In the genomic region with DNA sequence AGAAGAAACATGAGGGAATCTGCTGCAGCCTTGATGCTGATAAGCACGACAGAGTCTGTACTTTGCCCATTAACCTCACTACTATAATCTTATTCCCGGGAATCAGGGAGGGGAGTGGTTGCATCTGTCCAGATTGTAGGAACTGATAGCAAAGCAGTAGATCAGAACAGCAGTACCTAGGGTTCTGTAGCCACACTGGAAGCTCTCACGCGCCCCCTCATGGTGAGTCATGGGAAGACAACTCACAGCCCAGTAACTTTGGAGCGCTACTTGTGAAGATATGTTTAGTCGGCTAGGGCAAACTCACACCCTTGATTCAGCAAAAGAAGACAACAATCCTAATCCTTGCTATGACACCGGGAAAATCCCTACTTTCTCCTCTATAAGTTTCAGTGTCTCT, we compare ENCODE assay signal across 7 mouse cellular contexts. TPM values are rescaled to one million over a fixed set of nuclear protein-coding genes. Genes with fewer than 3 reads are reported as not detected.
DNase-seq lines count a peak whose midpoint lies in the region; ATAC-seq and TF ChIP-seq lines count a peak whose summit lies in the region.

No protein-coding gene starts in this region.

- peak; percentile 9 to 45 for DNase-seq in urinary bladder, adult 18-20 months (ENCODE audit: low spot score in 2 of 2)
- no peak for DNase-seq in urinary bladder, postnatal 10 days (ENCODE audit: low spot score)
- peak; percentile 40 for DNase-seq in brain, embryonic 14.5 days (ENCODE audit: low read depth)
- peak; percentile 83 for DNase-seq in kidney, postnatal 10 days
- DNase-seq in liver, embryonic 14.5 days (ENCODE audit: low read depth in 3 of 3, low spot score in 3 of 3) = no peak
- DNase-seq in right cerebral cortex, postnatal 36 days (ENCODE audit: low spot score in 2 of 2) = peak; percentile 67 to 69

- H3K4me3 ChIP-seq in forebrain, embryonic 13.5 days = no peak overlapping the region
- H3K4me3 ChIP-seq in liver, embryonic 14.5 days (ENCODE audit: insufficient read depth in 1 of 2, low read depth in 2 of 2, low read length in 2 of 2) = no peak overlapping the region

- 0 out of 2 replicates have a peak, but pooled peaks have one; percentile 53 for ATAC-seq in forebrain, embryonic 13.5 days
- no peak for ATAC-seq in liver, embryonic 14.5 days (ENCODE audit: insufficient read depth)

- 50% methylated on average over 7 of the region's 7 CpGs for WGBS in forebrain, embryonic 13.5 days
- WGBS in liver, embryonic 14.5 days (ENCODE audit: insufficient replicate concordance) = 32% methylated on average over 7 of the region's 7 CpGs

- no peak overlapping the region for H3K9ac ChIP-seq in forebrain, embryonic 13.5 days
- H3K9ac ChIP-seq in liver, embryonic 14.5 days (replicated peaks) = no peak overlapping the region

- no peak overlapping the region for H3K4me2 ChIP-seq in forebrain, embryonic 13.5 days
- H3K4me2 ChIP-seq in liver, embryonic 14.5 days (ENCODE audit: low read depth) = no peak overlapping the region

- H3K9me3 ChIP-seq in forebrain, embryonic 13.5 days (replicated peaks) = no peaks in the 10 kb centered on the region
- no peaks in the 10 kb centered on the region for H3K9me3 ChIP-seq in liver, embryonic 14.5 days (ENCODE audit: control insufficient read depth, low read length)

- no peak overlapping the region for H3K27ac ChIP-seq in forebrain, embryonic 13.5 days
- no peak overlapping the region for H3K27ac ChIP-seq in liver, embryonic 14.5 days

- no peaks in the 10 kb centered on the region for H3K4me1 ChIP-seq in forebrain, embryonic 13.5 days
- H3K4me1 ChIP-seq in liver, embryonic 14.5 days (replicated peaks; ENCODE audit: control insufficient read depth in 2 of 2, insufficient read depth in 2 of 2, low read length in 1 of 2) = no peaks in the 10 kb centered on the region

- H3K27me3 ChIP-seq in forebrain, embryonic 13.5 days = no peaks in the 10 kb centered on the region
- H3K27me3 ChIP-seq in liver, embryonic 14.5 days (ENCODE audit: control insufficient read depth, insufficient read depth, low read length) = no peaks in the 10 kb centered on the region

- peak; percentile 50; the same call in 1 of the 2 replicates for TF ChIP-seq CTCF in brain, embryonic 14.5 days (IDR thresholded peaks at IDR 0.05; ENCODE audit: borderline replicate concordance, extremely low read depth, insufficient read depth, insufficient read length)
- peak; percentile 60 for TF ChIP-seq CTCF in liver, embryonic 14.5 days (IDR thresholded peaks at IDR 0.05; ENCODE audit: low read depth)

- TF ChIP-seq EP300 in liver, embryonic 14.5 days (IDR thresholded peaks at IDR 0.05; ENCODE audit: low read depth) = no peak

- TF ChIP-seq POLR2A in brain, embryonic 14.5 days (IDR thresholded peaks at IDR 0.05; ENCODE audit: borderline replicate concordance, extremely low read depth, insufficient read depth, insufficient read length, poor library complexity, severe bottlenecking) = no peak

- H3K36me3 ChIP-seq in forebrain, embryonic 13.5 days (ENCODE audit: poor library complexity, severe bottlenecking) = no peaks in the 10 kb centered on the region
- no peaks in the 10 kb centered on the region for H3K36me3 ChIP-seq in liver, embryonic 14.5 days (replicated peaks; ENCODE audit: control insufficient read depth, insufficient read depth, low read depth)

RNA-seq across cellular contexts. Expression of gene Iqub, which starts 58.8 kb away (rescaled TPM):
- 0.82 and 1.4 TPM in 2 replicates for polyA plus RNA-seq in brain, embryonic 14.5 days (2012; rRNA removed)
- 0.80 and 1.5 TPM in 2 replicates for polyA plus RNA-seq in forebrain, embryonic 13.5 days (2015; fragmentation: Nextera tagmentation; extraction: Ambion mirVana)
- 0.01 TPM in 1 of 2 replicates, not detected in the other for polyA plus RNA-seq in liver, embryonic 14.5 days (2012; rRNA removed)
- not detected in 2 replicates for polyA plus RNA-seq in liver, embryonic 14.5 days (2014; fragmentation: Nextera tagmentation; extraction: Ambion mirVana)

Comparison
In these comparisons a context has a peak if more than half of its experiments do, and no peak if none do; other contexts are left out.
1. DNase-seq: peak in urinary bladder, adult 18-20 months (2 of 2), brain, embryonic 14.5 days (single experiment), kidney, postnatal 10 days (single experiment) and right cerebral cortex, postnatal 36 days (2 of 2); none in urinary bladder, postnatal 10 days (single experiment) and liver, embryonic 14.5 days (0 of 3).